Mouse (Mus musculus) bone marrow macrophage, adult 2 months (primary cell): Measurements from ENCODE around the gene Mymx. TPM values are rescaled to one million over a fixed set of nuclear protein-coding genes. Genes with fewer than 3 reads are reported as not detected.
"Not testable (repeated sequence)": the region's sequence is repeated elsewhere in the genome, so short reads cannot be mapped to it uniquely, and the experiment has no call there.

ENCODE experiments used
- H3K27ac ChIP-seq: 2 replicates; pipeline ENCODE4 v1.5.1; 2012; ENCODE audit warnings: low read depth, low read length; ENCODE audit not compliant: insufficient read depth
- H3K4me1 ChIP-seq: 2 replicates; pipeline ENCODE4 v1.6.1; 2012; ENCODE audit warnings: low read length; ENCODE audit not compliant: control insufficient read depth, insufficient read depth
- H3K4me3 ChIP-seq: 2 replicates; pipeline ENCODE4 v1.5.1; 2012; ENCODE audit warnings: mild to moderate bottlenecking, low read length, moderate library complexity; ENCODE audit not compliant: insufficient read depth
- CTCF ChIP-seq: IDR thresholded peaks from 2 replicates; pipeline ENCODE4 v1.5.1; 2012; ENCODE audit warnings: low read depth, mild to moderate bottlenecking, low read length, moderate library complexity
- POLR2A ChIP-seq: IDR thresholded peaks from 2 replicates; pipeline ENCODE4 v1.6.1; 2012; ENCODE audit warnings: mild to moderate bottlenecking, low read depth, low read length, borderline replicate concordance
- polyA plus RNA-seq: library from polyadenylated mRNA; stranded (reverse); fragments of >200 nt; gene quantifications from 2 replicates; pipeline ENCODE4 v1.2.4, GENCODE M21; 2012; ENCODE audit not compliant: missing spikeins, insufficient read depth, insufficient read length

The Mymx gene
- polyA plus RNA-seq, 1 experiment: not detected

GRCm38 (mm10) chr17:45628885-45629855, 27.3 kb upstream of the Mymx start:
- peaks cover 14% of the 10 kb centered on the region for H3K4me1 ChIP-seq

DNA sequence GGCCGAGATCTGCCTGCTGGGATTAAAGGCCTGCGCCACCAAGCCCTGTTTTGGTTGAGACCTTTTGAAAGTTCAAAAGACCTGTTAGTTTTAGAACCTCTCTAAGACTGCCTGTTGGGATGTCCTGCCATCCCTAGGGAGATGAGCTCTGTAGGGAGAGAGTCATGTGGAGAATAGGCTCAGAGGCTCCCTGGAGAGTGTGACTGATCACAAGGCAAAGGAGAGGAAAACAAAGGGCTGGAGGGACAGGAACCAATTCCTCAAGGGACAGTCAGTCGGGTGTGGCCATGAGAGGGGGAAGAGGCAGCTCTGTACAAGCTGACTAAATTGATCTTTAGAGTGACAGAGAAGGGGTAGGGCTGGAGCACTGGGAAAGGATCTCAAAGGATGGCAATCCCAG, 26.3 kb upstream of the Mymx start:
- H3K4me1 ChIP-seq: peaks cover 14% of the 10 kb centered on the region
- TF ChIP-seq POLR2A: no peak
- TF ChIP-seq CTCF: no peak
- H3K4me3 ChIP-seq: no peak overlapping the region
- H3K27ac ChIP-seq: no peak overlapping the region

More at GRCm38 (mm10) chr17:45628885-45629855, 27.3 kb upstream of the Mymx start:
- no peak for TF ChIP-seq POLR2A
- TF ChIP-seq CTCF: no peak
- no peak overlapping the region for H3K4me3 ChIP-seq
- H3K27ac ChIP-seq: no peak overlapping the region

- no peak overlapping the region for H3K27ac ChIP-seq
- H3K4me1 ChIP-seq: peaks cover 14% of the 10 kb centered on the region
- no peak overlapping the region for H3K4me3 ChIP-seq
- TF ChIP-seq CTCF (no peak), POLR2A (no peak)
These were observed 24.8 kb upstream of the Mymx start for GRCm38 (mm10) chr17:45626577-45627134.

DNA sequence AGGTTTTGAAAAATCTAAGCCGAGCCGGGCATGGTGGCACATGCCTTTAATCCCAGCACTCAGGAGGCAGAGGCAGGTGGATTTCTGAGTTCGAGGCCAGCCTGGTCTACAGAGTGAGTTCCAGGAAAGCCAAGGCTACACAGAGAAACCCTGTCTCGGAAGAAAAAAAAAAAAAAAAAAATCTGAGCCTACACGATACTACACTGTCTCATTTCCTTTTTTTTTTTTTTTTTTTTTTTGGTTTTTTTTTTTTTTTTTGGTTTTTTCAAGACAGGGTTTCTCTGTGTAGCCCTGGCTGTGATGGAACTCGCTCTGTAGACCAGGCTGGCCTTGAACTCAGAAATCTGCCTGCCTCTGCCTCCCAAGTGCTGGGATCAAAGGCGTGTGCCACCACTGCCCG, 21.5 kb upstream of the Mymx start:
- peaks cover 18% of the 10 kb centered on the region for H3K4me1 ChIP-seq
- not testable (repeated sequence) for H3K27ac ChIP-seq, H3K4me3 ChIP-seq

DNA sequence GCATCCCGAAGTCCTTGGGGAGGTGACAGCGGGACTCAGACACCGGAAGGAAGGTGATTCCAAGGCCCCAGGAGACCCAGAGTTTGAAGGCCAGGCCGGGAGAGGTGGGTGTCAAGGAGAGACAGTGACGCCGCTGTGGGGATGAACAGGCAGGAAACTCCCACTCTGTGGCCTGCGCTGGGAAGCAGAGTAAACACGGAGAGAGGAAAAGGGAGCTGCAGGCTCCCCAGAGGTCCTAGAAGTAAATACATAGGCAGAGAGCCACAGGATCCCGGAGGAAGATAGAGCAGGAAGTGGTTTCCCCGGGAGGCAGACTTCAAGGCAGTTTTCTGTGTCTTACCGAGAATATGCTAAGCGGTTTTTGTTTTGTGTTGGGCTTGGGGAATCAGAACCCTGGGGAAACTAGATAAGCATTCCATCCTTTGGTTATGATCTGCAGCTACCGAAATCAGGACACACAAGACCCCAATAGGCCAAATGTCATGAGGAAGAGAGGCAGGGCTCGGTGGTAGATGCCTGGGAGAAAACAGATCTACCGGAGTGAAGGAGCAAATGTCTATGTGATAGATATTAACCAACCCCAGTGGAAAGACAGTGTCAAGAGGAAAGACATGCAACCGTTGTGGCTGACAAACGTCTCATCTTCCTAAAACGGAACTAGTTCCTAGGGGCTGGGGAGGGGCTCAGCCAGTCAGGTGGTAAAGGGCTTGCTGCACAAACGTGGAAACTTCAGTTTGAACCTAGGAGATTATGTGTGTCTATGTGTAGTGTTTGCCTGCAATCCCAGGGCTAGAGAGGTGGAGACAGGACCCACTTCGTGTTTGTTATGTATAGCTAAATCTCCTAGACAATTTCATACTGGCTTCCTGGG, 17.7 kb upstream of the Mymx start:
- peak overlapping the region; percentile 90 for H3K27ac ChIP-seq
- TF ChIP-seq POLR2A (0 out of 2 replicates have a peak, but pooled peaks have one; percentile 0), CTCF (no peak)
- peak overlapping the region; percentile 70 for H3K4me3 ChIP-seq
- H3K4me1 ChIP-seq: peaks cover 27% of the 10 kb centered on the region

DNA sequence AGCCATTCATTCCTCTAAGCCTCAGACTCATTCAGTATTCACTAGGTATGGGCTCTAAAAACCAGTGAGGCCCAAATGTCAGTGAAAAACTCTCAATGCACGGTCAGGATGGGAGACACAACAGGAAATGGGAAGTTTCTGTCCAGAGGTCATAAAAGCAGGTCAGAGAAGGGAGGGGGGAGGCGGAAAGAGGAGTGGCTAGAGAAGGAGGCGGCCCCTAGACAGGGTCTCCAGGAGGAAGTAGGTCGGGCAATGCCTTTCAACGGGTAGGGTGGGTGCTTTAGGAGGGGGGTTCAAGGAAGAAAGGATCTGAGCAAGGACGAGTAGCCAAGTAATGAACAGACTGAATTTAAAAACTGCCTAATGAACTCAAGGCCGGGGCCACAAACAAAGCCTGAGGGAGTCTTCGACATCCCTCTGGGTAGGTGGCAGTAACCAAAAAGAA, 17.1 kb upstream of the Mymx start:
- TF ChIP-seq CTCF (no peak), POLR2A (0 out of 2 replicates have a peak, but pooled peaks have one; percentile 2)
- H3K4me3 ChIP-seq: peak overlapping the region; percentile 70
- peak overlapping the region; percentile 90 for H3K27ac ChIP-seq
- peaks cover 28% of the 10 kb centered on the region for H3K4me1 ChIP-seq

DNA sequence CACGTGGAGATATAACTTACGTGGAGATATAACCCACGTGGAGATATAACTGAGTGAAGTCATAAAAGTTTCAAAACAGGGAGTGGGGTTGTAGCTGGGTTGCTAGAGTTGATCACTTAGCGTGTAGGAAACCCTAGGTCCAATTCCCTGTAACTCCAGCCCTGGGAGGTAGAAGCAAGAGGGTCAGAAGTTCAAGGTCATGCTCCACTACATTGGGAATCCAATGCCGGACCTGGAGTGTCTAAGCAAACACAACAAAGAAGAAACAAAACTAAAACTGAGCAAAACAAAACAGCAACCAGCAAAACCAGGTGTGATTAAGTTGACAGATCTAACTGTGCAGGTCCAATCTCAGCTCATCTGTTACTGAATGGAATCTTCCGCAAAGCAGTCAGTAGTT, 15.8 kb upstream of the Mymx start:
- H3K4me3 ChIP-seq: no peak overlapping the region
- no peak for TF ChIP-seq CTCF
- no peak for TF ChIP-seq POLR2A
- H3K4me1 ChIP-seq: peaks cover 38% of the 10 kb centered on the region
- no peak overlapping the region for H3K27ac ChIP-seq

DNA sequence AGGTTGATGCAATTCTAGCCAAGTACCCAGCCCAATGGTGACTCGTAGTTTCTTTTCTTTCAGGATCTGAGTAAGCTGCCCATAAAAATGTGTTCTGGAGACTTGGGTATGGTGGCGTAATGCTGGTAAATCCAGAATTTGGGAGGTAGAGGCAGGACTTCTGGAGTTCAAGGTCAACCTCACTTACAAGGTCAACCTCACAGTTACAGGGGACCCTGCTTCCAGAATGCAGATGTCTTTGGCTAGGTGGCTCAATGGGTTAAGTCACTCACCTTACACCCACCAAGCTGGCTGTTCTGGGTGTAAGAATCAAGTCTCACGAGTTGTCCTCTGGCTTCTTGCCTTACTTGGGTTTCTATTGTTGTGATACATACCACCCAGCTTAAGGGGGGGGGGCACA, 14.8 kb upstream of the Mymx start:
- Histone ChIP-seq H3K27ac (no peak overlapping the region), H3K4me3 (no peak overlapping the region), H3K4me1 (peaks cover 45% of the 10 kb centered on the region)
- TF ChIP-seq CTCF (no peak), POLR2A (no peak)

GRCm38 (mm10) chr17:45616046-45616650, 14.2 kb upstream of the Mymx start:
- Histone ChIP-seq H3K27ac (no peak overlapping the region), H3K4me1 (peaks cover 46% of the 10 kb centered on the region), H3K4me3 (no peak overlapping the region)
- no peak for TF ChIP-seq CTCF
- no peak for TF ChIP-seq POLR2A

DNA sequence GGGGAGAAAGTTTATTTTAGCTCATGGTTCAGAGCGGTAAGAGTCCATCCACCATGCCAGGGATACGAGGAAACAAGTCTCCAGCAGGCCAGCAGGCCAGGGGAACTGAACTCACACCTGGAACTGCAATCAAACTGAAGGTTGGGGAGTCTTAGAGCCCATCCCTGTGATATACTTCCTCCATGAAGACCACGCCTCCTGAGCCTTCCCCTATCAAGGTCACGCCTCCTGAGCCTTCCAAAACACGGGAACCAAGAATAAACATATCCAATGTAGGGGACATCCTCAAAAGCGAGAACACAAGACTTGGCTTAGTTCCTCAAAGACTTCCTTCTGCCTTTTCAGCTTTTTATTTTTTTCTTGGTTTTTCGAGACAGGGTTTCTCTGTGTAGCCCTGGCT, 11.0 kb upstream of the Mymx start:
- no peak for TF ChIP-seq CTCF
- no peak for TF ChIP-seq POLR2A
- no peak overlapping the region for H3K4me3 ChIP-seq
- peak overlapping the region; percentile 65 for H3K27ac ChIP-seq
- peaks cover 58% of the 10 kb centered on the region for H3K4me1 ChIP-seq
